In the genomic region with DNA sequence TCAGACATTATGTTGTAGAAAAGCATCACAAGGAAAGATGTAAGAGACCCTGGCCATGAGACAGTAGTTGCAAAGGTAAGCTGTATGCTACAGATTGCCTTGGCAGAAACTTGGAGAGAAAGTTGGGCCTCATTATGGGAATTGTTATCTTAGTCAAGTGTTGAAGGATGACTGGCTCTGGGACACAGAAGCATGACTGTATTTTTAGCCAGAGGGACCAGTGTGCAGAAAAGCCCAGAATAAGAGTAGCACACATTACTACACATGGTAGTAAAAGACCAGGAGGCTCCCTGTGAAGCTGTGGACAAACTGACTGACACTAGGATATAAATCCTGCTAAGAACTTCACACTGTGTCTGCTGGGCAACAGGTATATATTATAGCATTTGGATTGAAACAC, we compare ENCODE assay signal across 26 mouse cellular contexts.
A peak's percentile ranks its signal among the peaks of the same experiment; 100 is the strongest.
DNase-seq lines count a peak whose midpoint lies in the region; ATAC-seq lines count a peak whose summit lies in the region.
"Had no signal": no experiment of that assay in that cellular context is flagged by ENCODE, and none has a peak within 500 bp of the region (broad histone marks: within the 10 kb centered on the region; RNA-seq: fewer than 3 reads in every experiment).

No protein-coding gene starts in this region.

- H3K36me3 ChIP-seq in heart, embryonic 10.5 days = no peaks in the 10 kb centered on the region
- H3K36me3 ChIP-seq in heart, embryonic 15.5 days = no peaks in the 10 kb centered on the region
- H3K36me3 ChIP-seq: forebrain, embryonic 10.5 days; hindbrain, embryonic 10.5 days had no signal

- no peak overlapping the region for H3K27ac ChIP-seq in heart, embryonic 10.5 days
- peak overlapping the region; percentile 63 for H3K27ac ChIP-seq in heart, embryonic 15.5 days
- H3K27ac ChIP-seq: forebrain, embryonic 10.5 days; gastrocnemius, adult 2 months; heart, adult 2 months; hindbrain, embryonic 10.5 days; hindbrain, embryonic 14.5 days; hindbrain, postnatal 0 days had no signal

- H3K9ac ChIP-seq in heart, embryonic 15.5 days = no peak overlapping the region
- H3K9ac ChIP-seq: forebrain, postnatal 0 days; hindbrain, embryonic 14.5 days had no signal

- H3K27me3 ChIP-seq in heart, embryonic 10.5 days (ENCODE audit: insufficient read depth, poor library complexity, severe bottlenecking) = no peaks in the 10 kb centered on the region
- no peaks in the 10 kb centered on the region for H3K27me3 ChIP-seq in heart, embryonic 15.5 days

- no peak overlapping the region for H3K4me3 ChIP-seq in heart, embryonic 10.5 days
- no peak overlapping the region for H3K4me3 ChIP-seq in heart, embryonic 15.5 days
- H3K4me3 ChIP-seq: forebrain, embryonic 10.5 days; gastrocnemius, adult 2 months; heart, adult 2 months; hindbrain, embryonic 10.5 days had no signal

- ATAC-seq in heart, embryonic 15.5 days (replicated peaks; ENCODE audit: insufficient number of reproducible peaks, insufficient read depth, low FRiP score, low read depth) = no peak
- ATAC-seq: activated CD4-positive, CD25-positive, alpha-beta regulatory T cell, adult 4 months; forebrain, embryonic 14.5 days; forebrain, postnatal 0 days; hindbrain, postnatal 0 days; inflammation-experienced regulatory T-cells, adult 6 months; intestine, embryonic 16.5 days had no signal

- H3K4me2 ChIP-seq in heart, embryonic 15.5 days = no peak overlapping the region
- H3K4me2 ChIP-seq: hindbrain, embryonic 14.5 days had no signal

- H3K9me3 ChIP-seq in heart, embryonic 10.5 days = no peaks in the 10 kb centered on the region
- no peaks in the 10 kb centered on the region for H3K9me3 ChIP-seq in heart, embryonic 15.5 days (replicated peaks)
- H3K9me3 ChIP-seq: forebrain, embryonic 10.5 days; hindbrain, embryonic 10.5 days had no signal

- no peaks in the 10 kb centered on the region; the same call in 1 of the 2 replicates for H3K4me1 ChIP-seq in heart, embryonic 10.5 days
- H3K4me1 ChIP-seq in heart, embryonic 15.5 days (replicated peaks) = no peaks in the 10 kb centered on the region; the same call in 1 of the 2 replicates
- H3K4me1 ChIP-seq: forebrain, embryonic 10.5 days; hindbrain, embryonic 10.5 days had no signal

- peak; percentile 83 for DNase-seq in heart, adult 11 months
- no peak for DNase-seq in heart, postnatal 36 days
- DNase-seq in heart, adult 9 months (ENCODE audit: low spot score in 2 of 2) = peak; percentile 2 to 11
- no peak for DNase-seq in heart, embryonic 10.5 days (ENCODE audit: low spot score)
- DNase-seq in heart, postnatal 10 days = peak; percentile 29 to 30
- no peak for DNase-seq in layer of hippocampus, adult 9-11 months
- DNase-seq: adrenal gland, postnatal 10 days; adrenal gland, postnatal 36 days; cerebellum, adult 18-20 months; cerebellum, adult 9-10 months; cerebellum, postnatal 14 days; forebrain, postnatal 0 days; gastrocnemius, adult 2 months; gastrocnemius, postnatal 14 days; kidney, adult 18-20 months; kidney, adult 9 months had no signal

- intact Hi-C loops in heart, postnatal 36 days (cut with DNase I) = no loop called here
- intact Hi-C loops in heart, postnatal 10 days (cut with DNase I) = no loop called here

Comparison
In these comparisons a context has a peak if more than half of its experiments do, and no peak if none do; other contexts are left out.
1. DNase-seq: peak in heart, adult 11 months (single experiment), heart, adult 9 months (2 of 2) and heart, postnatal 10 days (2 of 2); none in heart, postnatal 36 days (0 of 2), heart, embryonic 10.5 days (single experiment) and layer of hippocampus, adult 9-11 months (single experiment).